Mouse (Mus musculus) right cerebral cortex, postnatal 14 days (tissue): ENCODE results near the gene Icmt.

Source experiments
- DNase-seq: peaks from one replicate; pipeline ENCODE4 v3.0.0; 2022

Icmt gene

DNA sequence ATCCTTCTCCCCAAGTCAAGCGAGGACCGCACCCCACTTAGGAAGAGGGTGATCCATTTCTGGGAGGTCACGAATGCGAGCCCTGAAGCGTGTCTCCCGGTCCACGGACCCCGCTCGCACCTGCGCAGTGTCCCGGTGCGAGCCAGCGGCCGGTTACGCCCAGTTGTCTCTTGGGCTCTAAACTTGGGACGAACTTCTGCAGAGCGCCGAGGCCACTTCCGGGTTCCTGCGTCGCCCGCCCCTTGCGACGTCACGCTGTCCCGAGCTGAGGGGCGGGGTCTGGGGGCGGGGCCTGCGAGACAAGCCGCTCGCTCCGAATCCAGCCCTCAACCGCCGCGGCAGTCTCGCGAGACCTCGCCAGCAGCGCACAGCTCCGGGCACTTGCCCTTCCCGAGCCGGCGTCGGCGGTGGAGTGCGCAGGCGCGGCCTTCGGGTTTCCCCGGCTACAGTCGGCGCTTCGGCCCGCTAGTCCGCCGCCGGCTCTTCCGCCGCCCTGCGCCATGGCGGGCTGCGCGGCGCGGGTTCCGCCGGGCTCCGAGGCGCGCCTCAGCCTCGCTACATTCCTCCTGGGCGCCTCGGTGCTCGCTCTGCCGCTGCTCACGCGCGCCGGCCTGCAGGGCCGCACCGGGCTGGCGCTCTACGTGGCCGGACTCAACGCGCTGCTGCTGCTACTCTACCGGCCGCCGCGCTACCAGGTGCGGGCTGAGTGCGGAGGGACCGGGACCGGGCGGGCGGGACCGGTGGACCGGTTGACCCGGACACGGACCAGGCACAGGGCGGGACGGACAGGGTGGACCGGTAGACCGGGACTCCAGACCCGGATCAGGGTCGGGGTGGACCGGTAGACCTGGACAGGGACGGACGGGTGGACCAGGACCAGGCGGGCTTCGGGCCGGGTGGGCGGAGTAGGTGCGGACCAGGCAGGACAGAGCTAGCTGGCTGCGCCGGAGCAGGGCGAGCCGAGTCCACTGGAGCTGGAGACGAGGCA, at the start of gene Icmt:
TSS of gene Icmt (plus strand) at position 354 of the 988 bp plus-strand sequence.
- peak; percentile 100 for DNase-seq

DNA sequence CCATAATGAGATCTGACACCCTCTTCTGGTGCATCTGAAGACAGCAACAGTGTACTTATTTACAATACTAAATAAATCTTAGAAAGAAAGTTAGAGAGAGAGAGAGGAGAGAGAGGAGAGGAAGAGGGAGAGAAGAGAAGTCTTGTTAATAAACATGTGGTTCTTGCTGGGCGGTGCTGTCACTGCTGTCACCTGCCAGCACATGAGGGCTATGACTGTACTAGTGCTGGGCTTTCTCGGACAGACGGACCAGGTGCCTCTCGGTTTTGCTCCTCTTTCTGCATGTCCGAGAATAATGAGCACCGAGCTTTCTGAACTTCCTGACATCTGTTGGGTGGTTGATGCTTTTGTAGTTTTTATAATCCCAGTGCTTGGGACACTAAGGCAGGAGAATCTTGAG, 46.4 kb upstream of the Icmt start:
- no peak for DNase-seq

DNA sequence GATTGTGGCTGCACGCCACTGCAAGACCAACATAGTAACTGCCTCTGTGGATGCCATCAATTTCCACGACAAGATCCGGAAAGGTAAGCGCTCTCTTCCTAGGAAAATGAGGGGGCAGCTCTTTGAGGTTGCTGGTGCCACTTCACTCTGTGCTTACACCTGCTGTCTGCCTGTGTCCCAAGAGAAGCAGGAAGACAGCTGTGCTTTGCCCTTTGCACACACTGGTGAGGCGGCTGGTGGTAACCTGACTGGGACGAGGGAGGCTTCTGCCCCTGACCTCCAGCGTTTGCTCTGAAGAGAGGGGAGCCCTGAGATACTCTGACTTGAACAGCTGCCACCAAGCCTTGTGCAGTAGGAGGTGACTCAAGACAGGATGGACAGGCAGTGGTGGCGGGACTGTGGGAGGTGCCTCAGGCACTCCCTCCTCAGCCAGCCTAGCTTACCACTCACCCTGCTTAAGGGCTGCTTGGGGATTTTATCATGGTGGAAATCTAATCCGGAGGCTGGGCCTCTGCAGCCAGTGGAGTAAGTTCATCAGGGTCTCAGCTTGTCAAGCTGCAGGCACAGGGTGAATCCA, 43.8 kb upstream of the Icmt start:
- DNase-seq, result no peak

DNA sequence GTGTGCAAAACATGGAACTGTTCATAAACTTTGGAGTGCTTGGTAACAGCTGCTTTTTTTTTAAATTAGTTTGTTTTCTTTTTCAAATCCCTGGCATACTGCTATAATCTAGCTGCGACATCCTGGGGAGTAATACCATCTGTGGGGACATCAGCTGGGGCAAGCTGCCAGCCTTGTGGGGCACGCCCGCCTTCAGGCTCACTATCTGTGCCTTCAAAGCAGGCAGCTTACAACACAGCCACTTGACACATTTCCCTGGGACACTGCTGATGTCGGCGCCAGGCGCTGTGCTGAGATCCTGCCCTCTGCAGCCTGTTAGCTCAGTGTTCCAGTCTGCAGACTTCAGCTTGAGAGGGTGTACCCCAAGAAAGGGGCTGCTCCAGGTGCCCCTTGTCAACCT, 40.0 kb upstream of the Icmt start:
- peak; percentile 83 for DNase-seq

DNA sequence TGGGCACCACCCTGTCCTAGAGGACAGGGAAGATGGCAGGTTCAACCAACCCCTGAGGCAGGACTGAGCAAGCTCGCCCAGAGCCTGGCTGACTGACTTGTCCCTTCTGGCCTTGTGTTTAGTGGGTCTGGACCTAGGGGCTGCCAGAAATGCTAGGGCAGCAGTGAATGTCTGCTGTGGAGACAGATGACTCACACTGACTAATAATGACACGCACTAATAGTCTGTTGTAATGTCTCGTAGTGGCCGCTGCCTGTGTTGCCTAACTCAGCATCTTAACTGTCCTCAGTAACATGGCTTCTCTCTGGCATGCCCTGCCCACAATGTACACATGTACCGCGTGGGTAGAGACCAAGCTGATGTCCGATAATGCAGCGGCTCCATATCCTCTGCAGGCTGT, 36.6 kb upstream of the Icmt start:
- no peak for DNase-seq

DNA sequence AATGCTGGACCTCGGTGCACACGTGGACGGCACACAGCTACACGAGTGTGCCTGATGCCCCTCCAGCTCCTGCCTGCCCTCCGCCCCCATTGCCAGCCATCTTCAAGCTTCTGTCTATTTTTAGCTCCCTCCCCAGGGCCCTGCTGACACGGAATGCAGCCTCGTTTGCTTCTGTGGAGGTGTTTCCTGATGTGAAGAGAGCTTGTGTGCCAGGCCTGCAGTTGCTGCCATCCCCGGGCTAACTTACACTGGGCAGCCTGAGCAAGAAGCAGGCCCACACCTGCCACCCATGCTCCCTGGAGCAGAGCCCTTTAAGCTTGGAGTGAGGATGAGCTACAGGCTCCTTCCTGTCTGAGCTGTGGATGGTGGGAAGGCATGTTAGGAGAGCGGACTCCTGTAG, 34.8 kb upstream of the Icmt start:
- DNase-seq, result no peak

DNA sequence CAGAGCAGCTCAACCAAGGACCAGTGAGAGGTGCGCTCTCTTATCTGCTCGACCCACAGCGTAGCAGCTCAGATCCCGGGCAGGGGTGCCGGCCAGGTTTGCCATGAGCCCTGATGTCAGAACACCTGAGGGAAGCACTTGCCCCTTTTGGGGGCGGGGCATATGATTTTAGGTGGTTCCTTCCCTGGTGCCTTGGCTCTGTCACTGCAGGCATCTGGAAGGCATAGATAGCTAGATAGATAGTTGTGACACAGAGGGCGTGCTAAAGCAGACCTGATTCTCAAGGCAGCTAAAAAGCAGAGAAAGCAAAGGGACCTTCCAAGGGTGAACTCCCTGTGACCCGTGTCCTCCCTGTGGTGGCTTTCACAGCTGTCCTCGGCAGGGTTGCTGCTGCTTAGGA, 33.9 kb upstream of the Icmt start:
- DNase-seq, result no peak

DNA sequence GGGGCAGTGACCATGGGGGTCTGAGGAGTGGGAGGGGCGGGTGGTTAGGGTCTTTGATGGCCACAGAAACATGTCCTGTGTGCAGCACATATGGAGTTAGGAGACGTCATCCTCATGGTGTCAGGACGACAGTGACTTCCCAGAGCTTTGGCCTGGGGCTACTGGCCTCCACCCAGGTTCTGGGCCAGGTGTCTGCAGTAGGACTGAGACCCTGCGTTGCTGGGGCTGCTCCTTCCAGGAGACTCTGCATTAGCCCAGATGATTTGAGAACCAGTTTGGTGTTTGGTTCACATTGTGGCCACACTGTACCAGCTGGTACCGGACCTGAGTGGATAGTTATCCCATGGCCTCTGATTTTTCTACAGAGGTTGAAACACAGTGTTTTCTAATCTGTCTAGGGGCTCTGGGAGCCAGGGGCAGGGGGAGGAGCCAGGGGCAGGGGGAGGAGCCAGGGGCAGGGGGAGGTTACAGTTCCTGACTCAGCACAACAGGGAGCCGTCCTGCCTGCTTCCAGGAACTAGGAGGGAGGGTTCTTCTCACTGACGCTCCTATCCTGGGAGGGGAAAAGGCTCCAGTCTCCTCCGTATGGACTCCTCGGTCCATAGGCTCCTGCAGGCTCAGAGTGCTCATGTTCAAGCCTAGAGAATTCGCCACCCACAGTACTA, 33.4 kb upstream of the Icmt start:
- DNase-seq, result no peak

DNA sequence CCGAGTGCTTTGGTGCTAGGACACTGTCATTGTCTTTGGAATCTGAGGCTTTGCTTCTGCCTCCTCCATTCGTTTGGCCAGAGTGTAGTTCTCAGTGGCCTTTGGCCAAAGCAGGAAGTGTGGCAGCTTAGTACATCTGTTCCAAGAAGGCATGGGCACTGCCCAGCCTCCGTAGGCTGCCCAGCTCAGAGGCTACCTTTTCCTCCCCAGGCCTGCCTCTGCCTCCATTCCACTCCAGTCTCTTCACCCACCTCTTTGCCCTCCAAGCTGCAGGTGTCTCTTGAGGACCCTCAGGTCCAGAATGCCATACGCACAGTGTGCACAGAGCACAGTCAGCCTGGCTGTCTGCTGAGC, 32.9 kb upstream of the Icmt start:
- DNase-seq, result no peak

DNA sequence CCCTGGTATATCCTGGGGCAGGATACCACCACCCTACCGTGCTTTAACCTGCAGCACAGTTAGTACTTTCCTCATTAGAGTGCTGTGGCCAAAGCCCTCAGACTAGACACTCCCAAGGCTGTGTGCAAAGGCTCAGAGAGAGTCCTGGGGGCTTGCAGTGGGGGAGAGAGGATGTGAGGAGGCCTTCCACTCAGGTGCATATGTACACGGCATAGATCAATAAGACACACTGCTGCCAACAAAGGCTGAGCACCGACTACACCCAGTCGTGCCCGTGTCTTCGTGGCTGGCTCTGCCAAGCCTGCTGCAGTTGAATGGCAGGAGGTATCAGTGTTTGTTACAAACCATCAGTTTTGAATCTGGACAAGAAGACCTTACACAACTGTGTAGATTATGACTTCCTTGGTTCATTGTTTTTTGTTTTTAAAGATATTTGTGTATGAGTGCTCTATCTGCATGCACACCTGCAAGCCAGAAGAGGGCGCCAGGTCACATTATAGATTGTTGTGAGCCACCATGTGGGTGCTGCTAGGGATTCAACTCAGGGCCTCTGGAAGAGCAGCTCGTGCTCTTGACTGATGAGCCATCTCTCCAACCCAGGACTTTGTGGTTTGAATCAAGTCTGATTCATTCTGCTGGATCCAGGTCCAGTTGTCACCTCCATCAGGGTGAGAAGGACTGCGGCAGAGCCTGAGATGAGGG, 32.0 kb upstream of the Icmt start:
- DNase-seq, result no peak

DNA sequence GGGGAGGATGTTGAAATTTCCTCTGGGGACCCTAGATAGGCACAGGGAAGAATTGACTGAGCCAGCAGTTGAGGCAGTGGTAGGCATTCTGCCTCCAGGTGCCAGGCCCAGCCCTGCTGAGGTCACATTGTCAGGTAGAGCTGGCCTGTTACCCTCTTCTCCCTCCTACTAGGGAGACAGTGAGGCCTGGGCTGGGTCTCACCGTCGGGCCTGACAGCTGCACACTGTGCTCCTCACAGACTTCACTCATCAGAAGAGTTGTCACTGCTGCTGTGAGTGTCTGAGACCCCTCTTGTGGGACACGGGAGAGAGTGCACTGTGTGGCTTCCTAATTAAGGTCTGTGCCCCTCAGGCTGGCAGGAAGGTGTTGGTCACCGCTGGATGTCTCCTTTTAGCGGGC, 31.2 kb upstream of the Icmt start:
- DNase-seq, result no peak

DNA sequence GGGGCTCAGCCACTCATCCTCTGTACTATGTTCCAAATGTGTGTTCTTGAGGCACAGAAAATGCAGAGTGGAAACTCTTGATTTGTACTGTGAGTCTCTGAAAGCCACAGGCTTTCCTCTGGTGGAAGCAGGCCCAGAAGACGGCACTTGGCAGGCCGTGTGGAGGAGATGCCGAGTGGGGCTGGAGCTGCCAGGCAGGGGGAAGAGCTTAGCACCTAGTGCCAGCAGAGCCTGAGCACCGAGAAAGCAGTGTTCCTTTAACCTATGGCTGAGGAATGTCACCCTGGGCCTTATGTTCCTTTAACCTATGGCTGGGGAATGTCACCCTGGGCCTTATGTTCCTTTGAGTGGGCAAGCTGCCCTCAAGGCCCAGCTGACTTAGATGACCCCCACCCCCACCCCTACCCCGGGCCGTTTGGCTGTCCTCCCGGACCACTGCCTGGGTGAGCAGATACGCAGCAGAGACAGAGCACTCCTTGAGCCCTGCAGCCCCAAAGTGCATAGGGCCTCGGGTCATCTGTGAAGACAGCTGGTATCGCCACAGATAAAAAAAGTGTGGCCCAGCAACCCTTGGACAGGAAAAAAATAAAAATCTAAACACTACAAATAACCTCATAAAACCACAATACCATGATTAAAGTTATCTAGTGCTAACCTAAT, 30.7 kb upstream of the Icmt start:
- DNase-seq, result no peak

DNA sequence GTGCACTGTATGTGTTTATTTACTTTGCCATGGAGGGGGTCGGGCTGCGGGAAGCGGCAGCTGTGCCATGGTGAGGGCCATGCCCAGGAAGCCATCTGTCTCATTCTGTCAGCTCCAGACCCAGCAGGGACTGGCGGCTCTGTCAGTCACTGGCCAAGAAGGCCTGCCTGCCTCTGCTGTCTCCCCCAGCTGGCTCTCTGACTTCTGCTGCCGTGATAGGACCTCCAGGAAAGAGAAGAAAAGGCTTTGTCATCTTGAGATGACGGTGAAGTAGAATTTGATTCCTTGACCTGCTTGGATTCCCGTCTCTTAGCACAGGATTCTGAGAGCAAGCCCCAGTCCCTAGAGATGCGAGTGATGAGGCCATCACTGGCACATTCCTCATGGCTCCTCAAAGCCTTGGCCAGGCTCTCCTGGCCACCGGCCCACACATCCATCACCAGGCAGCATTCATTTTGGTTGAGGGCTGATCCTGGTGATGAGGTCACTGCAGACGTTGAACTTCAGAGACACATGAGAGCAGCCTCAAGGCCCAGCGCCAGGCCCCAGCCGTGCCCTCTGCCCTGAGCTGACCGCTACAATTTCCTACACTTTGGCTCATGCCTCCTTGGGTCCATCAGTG, 29.2 kb upstream of the Icmt start:
- DNase-seq, result no peak

DNA sequence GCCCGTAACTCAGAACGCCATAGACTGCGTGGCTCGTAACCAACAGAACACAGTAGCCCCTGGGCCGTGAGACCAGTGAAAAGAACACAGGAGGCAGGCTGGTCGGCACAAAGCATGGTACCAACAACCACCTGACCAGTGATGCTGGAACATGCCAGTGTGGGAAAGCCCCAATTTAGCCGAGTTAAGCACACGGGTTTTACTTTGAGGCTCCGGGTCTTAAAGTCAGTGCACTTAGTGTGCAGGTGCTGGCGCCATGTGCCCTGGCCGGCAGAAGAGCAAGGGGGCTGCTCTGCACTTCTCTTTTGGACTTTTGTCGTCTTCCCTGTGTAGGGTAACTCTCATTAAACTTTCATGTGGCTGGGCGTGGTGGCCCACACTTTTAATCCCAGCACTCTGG, 27.1 kb upstream of the Icmt start:
- DNase-seq, result no peak

DNA sequence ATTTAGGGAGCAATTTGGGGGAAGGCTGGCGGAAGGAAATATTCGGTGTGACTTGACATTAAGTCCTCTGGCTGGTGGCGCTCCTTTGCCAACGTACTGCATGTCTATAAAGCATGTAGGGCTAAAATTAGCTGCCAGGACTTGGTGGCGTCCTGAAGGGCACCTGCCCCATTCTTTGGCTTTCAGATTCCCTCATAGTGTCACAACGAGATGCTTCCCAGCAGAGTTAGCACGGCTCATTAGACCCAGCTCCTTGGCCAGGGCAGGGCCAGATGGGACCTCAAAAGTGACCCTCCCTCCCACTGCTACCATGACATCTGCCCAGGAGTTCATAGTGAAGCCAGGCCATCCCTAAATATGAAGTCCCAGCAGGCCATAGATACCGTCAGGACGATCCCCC, 26.4 kb upstream of the Icmt start:
- no peak for DNase-seq

DNA sequence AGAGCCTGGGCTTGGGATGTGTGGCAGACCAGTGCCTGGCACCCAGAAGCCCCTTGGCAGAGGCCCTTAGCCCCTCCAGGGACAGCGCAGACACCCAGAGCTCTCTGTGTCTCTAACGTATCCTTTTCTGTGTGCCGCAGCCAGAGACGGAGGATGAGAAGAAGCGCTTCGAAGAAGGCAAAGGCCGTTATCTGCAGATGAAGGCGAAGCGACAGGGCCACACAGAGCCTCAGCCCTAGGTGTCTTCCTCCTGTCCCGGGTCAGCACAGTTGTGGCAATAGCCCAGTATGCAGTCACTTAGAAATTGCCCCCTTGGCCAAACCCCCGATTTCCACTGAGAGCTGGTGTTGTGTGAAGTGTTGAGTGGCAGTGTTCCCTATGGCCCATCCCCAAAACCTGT, 25.7 kb upstream of the Icmt start:
- no peak for DNase-seq

DNA sequence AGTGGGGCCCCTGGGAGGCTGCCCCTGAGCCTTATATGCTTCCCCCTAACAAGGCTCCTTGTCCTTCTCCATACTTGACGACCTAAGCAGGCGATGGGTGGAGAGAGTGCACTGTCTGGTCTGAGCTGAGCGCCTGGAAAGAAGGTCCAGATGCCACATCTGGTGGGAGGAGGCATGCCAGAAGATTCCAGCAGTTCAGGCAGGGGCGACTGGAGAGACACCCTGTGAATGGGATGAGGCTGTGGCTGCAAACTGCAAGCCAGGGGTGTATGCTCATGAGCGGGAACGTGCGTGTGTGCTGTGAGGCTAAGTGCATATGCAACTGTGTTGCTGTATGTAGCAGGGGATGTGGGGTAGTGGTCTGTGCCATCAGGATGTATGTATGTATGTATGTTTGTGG, 25.0 kb upstream of the Icmt start:
- no peak for DNase-seq

DNA sequence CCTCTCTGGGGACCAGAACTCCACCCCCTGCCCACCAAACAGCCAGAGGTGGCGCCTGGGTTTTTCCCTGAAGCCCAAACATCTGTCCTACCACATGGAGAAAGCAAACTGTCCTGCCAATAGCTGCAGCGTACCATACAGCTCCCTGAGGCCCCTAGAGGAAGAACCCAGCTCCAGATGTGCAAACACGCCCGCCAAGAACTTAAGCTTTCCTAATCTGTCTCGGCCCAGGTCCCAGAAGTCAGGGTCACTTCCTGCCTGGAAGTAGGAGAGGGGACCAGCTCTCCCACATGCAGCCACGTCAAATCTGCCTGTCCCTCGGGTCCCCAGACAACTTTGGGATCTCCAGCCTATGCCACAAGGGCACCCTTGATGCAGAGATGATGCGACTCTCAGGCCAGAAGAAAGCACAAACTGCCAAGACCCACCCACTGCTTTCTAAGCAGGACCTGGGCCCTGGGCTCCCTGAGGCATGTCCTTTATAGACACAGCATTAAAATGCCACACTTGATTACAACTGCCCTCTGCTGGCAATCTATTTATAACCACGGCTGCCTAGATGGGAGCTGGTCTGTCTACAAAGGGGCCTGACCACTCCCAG, 24.5 kb upstream of the Icmt start:
- no peak for DNase-seq

DNA sequence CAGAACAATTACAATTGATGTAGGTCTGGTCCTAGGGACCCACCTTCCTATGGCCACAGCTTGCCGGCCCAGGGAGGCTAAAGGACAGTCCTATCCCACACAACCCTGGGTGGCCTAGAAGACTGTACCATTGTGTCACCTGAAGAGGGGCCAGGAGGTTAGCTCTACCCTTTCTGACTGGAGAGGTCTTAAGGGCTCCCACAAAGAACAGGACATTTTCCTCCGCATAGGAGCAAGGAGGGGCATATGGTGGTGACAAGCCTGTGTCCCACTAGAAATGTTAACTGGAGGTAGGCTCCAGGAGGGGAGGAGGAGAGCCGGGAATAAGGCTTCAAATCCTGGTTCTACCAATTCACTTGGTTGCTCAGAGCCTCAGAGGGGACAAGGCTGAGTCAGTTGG, 23.8 kb upstream of the Icmt start:
- no peak for DNase-seq

DNA sequence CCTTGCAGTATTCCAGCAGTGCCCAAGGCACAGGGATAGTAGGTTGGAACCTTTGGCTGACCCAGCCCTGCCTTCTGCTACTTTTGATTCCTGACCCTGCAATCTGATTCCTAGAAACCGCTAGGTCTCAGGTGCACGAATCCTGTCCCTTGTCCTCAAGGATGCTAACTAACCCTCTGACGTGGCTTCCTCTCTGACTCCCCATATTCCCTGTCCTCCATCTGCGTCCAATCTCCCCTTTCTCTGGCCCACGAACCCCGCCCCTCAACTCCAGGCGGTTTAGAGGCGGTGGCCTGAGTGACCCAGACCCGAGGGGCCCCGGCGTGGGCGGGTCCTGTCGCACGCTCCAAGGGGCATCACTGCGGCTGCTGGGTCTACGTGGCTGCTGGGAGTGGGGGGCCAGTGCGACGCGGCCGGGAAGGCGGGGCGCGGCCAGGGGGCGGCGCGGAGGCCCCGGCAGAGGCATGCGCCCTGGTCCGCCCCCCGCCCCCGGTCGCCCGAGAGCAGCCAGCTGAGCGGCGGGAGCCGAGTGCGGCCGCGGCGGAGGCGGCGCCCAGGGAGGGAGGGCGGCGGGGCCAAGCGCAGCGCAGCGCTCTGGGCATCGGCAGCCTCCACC, 23.3 kb upstream of the Icmt start, which contains the start of gene Gpr153:
TSS of gene Gpr153 (plus strand) at position 612 of the 616 bp plus-strand sequence.
- DNase-seq, result peak; percentile 66

DNA sequence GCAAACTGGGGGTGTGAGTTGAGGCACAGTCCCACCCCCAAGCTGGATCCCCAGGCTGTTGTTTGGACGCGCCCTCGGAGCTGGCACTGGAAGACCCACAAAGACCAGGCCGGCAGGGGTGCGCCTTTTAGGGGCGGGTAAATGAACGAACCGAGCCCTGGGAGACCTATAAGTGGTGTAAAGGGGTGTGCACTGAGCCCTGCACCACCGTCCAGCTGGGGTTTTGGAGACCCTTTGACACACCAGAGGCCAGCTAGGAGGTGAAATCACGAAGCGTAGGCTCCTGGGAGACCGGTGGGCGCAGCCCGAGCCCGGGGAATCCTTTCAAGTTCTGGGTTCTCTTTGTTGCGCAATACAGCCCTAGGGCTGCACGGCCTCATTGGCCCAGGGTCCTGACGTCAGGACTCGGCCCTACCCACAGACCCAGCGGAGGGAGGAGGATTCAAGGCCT, 22.3 kb upstream of the Icmt start:
- no peak for DNase-seq
